Mouse (Mus musculus) hindbrain, embryonic 15.5 days (tissue): Measurements from ENCODE around the gene Pmfbp1. TPM values are rescaled to one million over a fixed set of nuclear protein-coding genes. Genes with fewer than 3 reads are reported as not detected.

Experiments
- ATAC-seq: fragments of 200-750 bp; cut with Nextera tagmentation; 2 replicates; pipeline ENCODE4 v1.8.0; 2017; ENCODE audit warnings: low read depth, moderate number of reproducible peaks, moderate TSS enrichment; ENCODE audit not compliant: low FRiP score
- H3K27ac ChIP-seq: fragments of 300-500 bp; sonication (generic); replicated peaks from 2 replicates; pipeline ENCODE4 v1.5.1; 2015; ENCODE audit warnings: mild to moderate bottlenecking, inconsistent platforms
- H3K27me3 ChIP-seq: fragments of 300-500 bp; sonication (generic); 2 replicates; pipeline ENCODE4 v1.6.1; 2015; ENCODE audit warnings: control low read depth, inconsistent platforms
- H3K36me3 ChIP-seq: fragments of 300-500 bp; sonication (generic); 2 replicates; pipeline ENCODE4 v1.6.1; 2015; ENCODE audit warnings: control low read depth, inconsistent platforms
- H3K4me1 ChIP-seq: fragments of 300-500 bp; sonication (generic); replicated peaks from 2 replicates; pipeline ENCODE4 v1.6.1; 2015; ENCODE audit warnings: control low read depth, inconsistent platforms
- H3K4me2 ChIP-seq: fragments of 300-500 bp; sonication (generic); 2 replicates; pipeline ENCODE4 v1.6.1; 2015; ENCODE audit warnings: moderate library complexity, mild to moderate bottlenecking, inconsistent platforms
- H3K4me3 ChIP-seq: fragments of 300-500 bp; sonication (generic); 2 replicates; pipeline ENCODE4 v1.5.1; 2015; ENCODE audit warnings: mild to moderate bottlenecking, inconsistent platforms
- H3K9ac ChIP-seq: fragments of 300-500 bp; sonication (generic); 2 replicates; pipeline ENCODE4 v1.6.1; 2015; ENCODE audit warnings: inconsistent platforms
- H3K9me3 ChIP-seq: fragments of 300-500 bp; sonication (generic); 2 replicates; pipeline ENCODE4 v1.6.1; 2016; ENCODE audit warnings: control low read depth, inconsistent platforms
- WGBS: fragments of 180-500 bp; shearing (Covaris S2); methylation state at CpG from one replicate; pipeline ENCODE4 v1.1.7; 2015; 5-methylcytosine and 5-hydroxymethylcytosine counted together
- polyA plus RNA-seq: library from polyadenylated mRNA; unstranded; fragments of >200 nt; fragmentation: Nextera tagmentation; extraction: Ambion mirVana; gene quantifications from 2 replicates; pipeline ENCODE4 v1.2.1, GENCODE M21; 2015

The Pmfbp1 gene
- polyA plus RNA-seq, 1 experiment from 2014 or later = 2.1 TPM

- 91% methylated on average over 12 of the region's 12 CpGs for WGBS
- H3K9ac ChIP-seq = no peak overlapping the region
- no peak overlapping the region for H3K4me2 ChIP-seq
- peaks cover 7% of the 10 kb centered on the region for H3K4me1 ChIP-seq
- H3K27ac ChIP-seq = no peak overlapping the region
- H3K9me3 ChIP-seq = no peaks in the 10 kb centered on the region
- H3K4me3 ChIP-seq = no peak overlapping the region
- no peaks in the 10 kb centered on the region for H3K27me3 ChIP-seq
- ATAC-seq = no peak
- H3K36me3 ChIP-seq = no peaks in the 10 kb centered on the region
Observed at GRCm38 (mm10) chr8:109571139-109571538, 77.3 kb downstream of the Pmfbp1 start.

- Histone ChIP-seq H3K4me1 (no peaks in the 10 kb centered on the region), H3K4me3 (no peak overlapping the region), H3K36me3 (no peaks in the 10 kb centered on the region), H3K27ac (no peak overlapping the region), H3K9ac (no peak overlapping the region), H3K27me3 (no peaks in the 10 kb centered on the region), H3K4me2 (no peak overlapping the region), H3K9me3 (no peaks in the 10 kb centered on the region)
- 79% methylated on average over 4 of the region's 4 CpGs for WGBS
- no peak for ATAC-seq
Observed at GRCm38 (mm10) chr8:109576311-109576710, 82.5 kb downstream of the Pmfbp1 start.

GRCm38 (mm10) chr8:109578900-109579301 lies 85.1 kb downstream of the Pmfbp1 start, which contains the start of gene Hp:
Hp (minus strand) TSS chr8:109579172.
- Histone ChIP-seq H3K36me3 (no peaks in the 10 kb centered on the region), H3K4me3 (no peak within 1 kb of the TSS), H3K27ac (no peak within 1 kb of the TSS), H3K9ac (no peak within 1 kb of the TSS), H3K4me2 (no peak within 1 kb of the TSS), H3K4me1 (no peaks in the 10 kb centered on the region), H3K27me3 (no peaks in the 10 kb centered on the region), H3K9me3 (no peaks in the 10 kb centered on the region)
- ATAC-seq = no peak
- WGBS = 72% methylated on average over 8 of the region's 8 CpGs

- Histone ChIP-seq H3K27me3 (no peaks in the 10 kb centered on the region), H3K36me3 (no peaks in the 10 kb centered on the region), H3K4me1 (no peaks in the 10 kb centered on the region), H3K27ac (no peak overlapping the region), H3K4me3 (no peak overlapping the region), H3K9ac (no peak overlapping the region), H3K9me3 (no peaks in the 10 kb centered on the region), H3K4me2 (no peak overlapping the region)
- no peak for ATAC-seq
- 88% methylated on average over 4 of the region's 4 CpGs for WGBS
Observed at GRCm38 (mm10) chr8:109584293-109584692, 90.5 kb downstream of the Pmfbp1 start.

- no peaks in the 10 kb centered on the region for H3K9me3 ChIP-seq
- no peak overlapping the region for H3K27ac ChIP-seq
- no peaks in the 10 kb centered on the region for H3K4me1 ChIP-seq
- H3K4me2 ChIP-seq = no peak overlapping the region
- no peak overlapping the region for H3K4me3 ChIP-seq
- no peaks in the 10 kb centered on the region for H3K27me3 ChIP-seq
- ATAC-seq = no peak
- H3K36me3 ChIP-seq = no peaks in the 10 kb centered on the region
- no peak overlapping the region for H3K9ac ChIP-seq
- 93% methylated on average over 3 of the region's 3 CpGs for WGBS
Observed at GRCm38 (mm10) chr8:109584830-109585229, 91.0 kb downstream of the Pmfbp1 start.

- no peak for ATAC-seq
- H3K27me3 ChIP-seq = no peaks in the 10 kb centered on the region
- H3K4me1 ChIP-seq = no peaks in the 10 kb centered on the region
- H3K4me3 ChIP-seq = no peak overlapping the region
- H3K9ac ChIP-seq = no peak overlapping the region
- no peak overlapping the region for H3K27ac ChIP-seq
- no peak overlapping the region for H3K4me2 ChIP-seq
- no peaks in the 10 kb centered on the region for H3K36me3 ChIP-seq
- H3K9me3 ChIP-seq = no peaks in the 10 kb centered on the region
Observed at GRCm38 (mm10) chr8:109585652-109586051, 91.8 kb downstream of the Pmfbp1 start.

- H3K4me3 ChIP-seq = no peak overlapping the region
- ATAC-seq = no peak
- WGBS = 70% methylated on average over 7 of the region's 7 CpGs
- no peaks in the 10 kb centered on the region for H3K9me3 ChIP-seq
- no peak overlapping the region for H3K27ac ChIP-seq
- H3K4me1 ChIP-seq = no peaks in the 10 kb centered on the region
- H3K36me3 ChIP-seq = no peaks in the 10 kb centered on the region
- H3K4me2 ChIP-seq = no peak overlapping the region
- no peak overlapping the region for H3K9ac ChIP-seq
- no peaks in the 10 kb centered on the region for H3K27me3 ChIP-seq
Observed at GRCm38 (mm10) chr8:109586972-109587504, 93.2 kb downstream of the Pmfbp1 start.

GRCm38 (mm10) chr8:109590901-109591300 lies 97.1 kb downstream of the Pmfbp1 start:
- no peak for ATAC-seq
- Histone ChIP-seq H3K4me1 (no peaks in the 10 kb centered on the region), H3K9me3 (no peaks in the 10 kb centered on the region), H3K27ac (no peak overlapping the region), H3K27me3 (no peaks in the 10 kb centered on the region), H3K9ac (no peak overlapping the region), H3K36me3 (peaks cover 9% of the 10 kb centered on the region; the same call in 1 of the 2 replicates), H3K4me2 (no peak overlapping the region), H3K4me3 (no peak overlapping the region)
- 86% methylated on average over 9 of the region's 9 CpGs for WGBS

GRCm38 (mm10) chr8:109591367-109591766 lies 97.5 kb downstream of the Pmfbp1 start:
- no peak for ATAC-seq
- H3K4me2 ChIP-seq = no peak overlapping the region
- no peak overlapping the region for H3K27ac ChIP-seq
- no peaks in the 10 kb centered on the region for H3K4me1 ChIP-seq
- H3K9me3 ChIP-seq = no peaks in the 10 kb centered on the region
- no peak overlapping the region for H3K9ac ChIP-seq
- H3K36me3 ChIP-seq = peaks cover 9% of the 10 kb centered on the region; the same call in 1 of the 2 replicates
- WGBS = 91% methylated on average over 3 of the region's 3 CpGs
- H3K27me3 ChIP-seq = no peaks in the 10 kb centered on the region
- no peak overlapping the region for H3K4me3 ChIP-seq

GRCm38 (mm10) chr8:109592164-109592563 lies 98.3 kb downstream of the Pmfbp1 start:
- Histone ChIP-seq H3K9me3 (no peaks in the 10 kb centered on the region), H3K36me3 (peaks cover 9% of the 10 kb centered on the region; the same call in 1 of the 2 replicates), H3K27me3 (no peaks in the 10 kb centered on the region), H3K27ac (no peak overlapping the region), H3K4me1 (no peaks in the 10 kb centered on the region), H3K4me3 (no peak overlapping the region), H3K4me2 (no peak overlapping the region), H3K9ac (no peak overlapping the region)
- 82% methylated on average over 5 of the region's 5 CpGs for WGBS
- ATAC-seq = no peak

Other genes with a start within 250 kb of the Pmfbp1 start
- gene Dhx38, start 71.8 kb downstream of the Pmfbp1 start, polyA plus RNA-seq = 17.2 and 17.4 TPM in 2 replicates
- 28.7 and 30.2 TPM in 2 replicates for gene Txnl4b, start 71.9 kb downstream of the Pmfbp1 start, polyA plus RNA-seq
- 0.51 and 0.93 TPM in 2 replicates for gene Hp, start 85.1 kb downstream of the Pmfbp1 start, polyA plus RNA-seq
- gene Dhodh, start 114.6 kb downstream of the Pmfbp1 start, polyA plus RNA-seq = 30.5 and 31.1 TPM in 2 replicates
- gene Pkd1l3, start 120.5 kb downstream of the Pmfbp1 start, polyA plus RNA-seq = 0.14 and 0.21 TPM in 2 replicates
- gene Ist1, start 199.2 kb downstream of the Pmfbp1 start, polyA plus RNA-seq = 145 and 148 TPM in 2 replicates
- gene Zfp821, start 211.5 kb downstream of the Pmfbp1 start, polyA plus RNA-seq = 69.5 and 71.3 TPM in 2 replicates
- 3.8 and 4.1 TPM in 2 replicates for gene Atxn1l, start 243.7 kb downstream of the Pmfbp1 start, polyA plus RNA-seq